Mouse (Mus musculus) embryonic fibroblast, embryonic 13.5 days (primary cell): ENCODE data around the gene Zfp358. TPM values are rescaled to one million over a fixed set of nuclear protein-coding genes. Genes with fewer than 3 reads are reported as not detected.

Experiments
- H3K27ac ChIP-seq: 2 replicates; pipeline ENCODE4 v1.5.1; 2012; ENCODE audit warnings: low read length, control low read depth, inconsistent platforms; ENCODE audit not compliant: insufficient read depth
- H3K4me1 ChIP-seq: 2 replicates; pipeline ENCODE4 v1.6.1; 2011; ENCODE audit warnings: low read length; ENCODE audit not compliant: control insufficient read depth, insufficient read depth
- H3K4me3 ChIP-seq: 2 replicates; pipeline ENCODE4 v1.5.1; 2011; ENCODE audit warnings: mild to moderate bottlenecking, control low read depth, low read length; ENCODE audit not compliant: insufficient read depth
- CTCF ChIP-seq: IDR thresholded peaks from 2 replicates; pipeline ENCODE4 v1.5.1; 2011; ENCODE audit warnings: mild to moderate bottlenecking, control low read depth, low read length, moderate library complexity, borderline replicate concordance; ENCODE audit not compliant: insufficient read depth
- POLR2A ChIP-seq: IDR thresholded peaks from 2 replicates; pipeline ENCODE4 v1.6.1; 2011; ENCODE audit warnings: low read depth, mild to moderate bottlenecking, control low read depth, low read length, moderate library complexity
- polyA plus RNA-seq: library from polyadenylated mRNA; stranded (reverse); fragments of >200 nt; gene quantifications from 2 replicates; pipeline ENCODE4 v1.2.4, GENCODE M21; 2011; ENCODE audit warnings: low read depth; ENCODE audit not compliant: missing spikeins, insufficient read length

Zfp358 gene
- polyA plus RNA-seq, 1 experiment, result 27.2 TPM

GRCm38 (mm10) chr8:3517117-3517495 lies 24.2 kb downstream of the Zfp358 start:
- H3K4me1 ChIP-seq, result no peaks in the 10 kb centered on the region
- peak overlapping the region; percentile 73 for H3K4me3 ChIP-seq
- TF ChIP-seq CTCF (no peak), POLR2A (no peak)
- H3K27ac ChIP-seq, result no peak overlapping the region

GRCm38 (mm10) chr8:3522007-3522697 lies 29.2 kb downstream of the Zfp358 start:
- Histone ChIP-seq H3K27ac (no peak overlapping the region), H3K4me1 (no peaks in the 10 kb centered on the region), H3K4me3 (no peak overlapping the region)
- TF ChIP-seq POLR2A, result no peak
- no peak for TF ChIP-seq CTCF

GRCm38 (mm10) chr8:3530816-3531215 lies 37.9 kb downstream of the Zfp358 start:
- Histone ChIP-seq H3K27ac (no peak overlapping the region), H3K4me3 (no peak overlapping the region), H3K4me1 (no peaks in the 10 kb centered on the region)
- no peak for TF ChIP-seq POLR2A
- TF ChIP-seq CTCF, result no peak

GRCm38 (mm10) chr8:3531936-3532335 lies 39.0 kb downstream of the Zfp358 start:
- Histone ChIP-seq H3K27ac (no peak overlapping the region), H3K4me3 (no peak overlapping the region), H3K4me1 (no peaks in the 10 kb centered on the region)
- TF ChIP-seq POLR2A, result no peak
- no peak for TF ChIP-seq CTCF

GRCm38 (mm10) chr8:3536053-3536841 lies 43.3 kb downstream of the Zfp358 start:
- Histone ChIP-seq H3K4me1 (no peaks in the 10 kb centered on the region), H3K4me3 (no peak overlapping the region), H3K27ac (no peak overlapping the region)
- TF ChIP-seq POLR2A (no peak), CTCF (no peak)

- H3K4me3 ChIP-seq, result no peak overlapping the region
- no peaks in the 10 kb centered on the region for H3K4me1 ChIP-seq
- TF ChIP-seq CTCF (no peak), POLR2A (no peak)
- no peak overlapping the region for H3K27ac ChIP-seq
Observed at GRCm38 (mm10) chr8:3536940-3537339, 44.0 kb downstream of the Zfp358 start.

- TF ChIP-seq POLR2A (no peak), CTCF (no peak)
- H3K4me1 ChIP-seq, result no peaks in the 10 kb centered on the region
- no peak overlapping the region for H3K4me3 ChIP-seq
- H3K27ac ChIP-seq, result no peak overlapping the region
Observed at GRCm38 (mm10) chr8:3537666-3538065, 44.7 kb downstream of the Zfp358 start.

- Histone ChIP-seq H3K4me1 (no peaks in the 10 kb centered on the region), H3K4me3 (no peak overlapping the region), H3K27ac (no peak overlapping the region)
- TF ChIP-seq POLR2A (no peak), CTCF (no peak)
Observed at GRCm38 (mm10) chr8:3539146-3539545, 46.2 kb downstream of the Zfp358 start.

- Histone ChIP-seq H3K27ac (no peak overlapping the region), H3K4me1 (no peaks in the 10 kb centered on the region), H3K4me3 (no peak overlapping the region)
- TF ChIP-seq CTCF, result no peak
- TF ChIP-seq POLR2A, result no peak
Observed at GRCm38 (mm10) chr8:3540076-3540475, 47.1 kb downstream of the Zfp358 start.

- no peak overlapping the region for H3K27ac ChIP-seq
- H3K4me1 ChIP-seq, result no peaks in the 10 kb centered on the region
- TF ChIP-seq POLR2A (no peak), CTCF (no peak)
- no peak overlapping the region for H3K4me3 ChIP-seq
Observed at GRCm38 (mm10) chr8:3546511-3546910, 53.6 kb downstream of the Zfp358 start.

Other genes starting within 250 kb of the Zfp358 start
- gene Insr, start 213.5 kb upstream of the Zfp358 start, polyA plus RNA-seq, result 30.6 and 31.2 TPM in 2 replicates
- not detected in 2 replicates for gene A430078G23Rik, start 139.7 kb upstream of the Zfp358 start, polyA plus RNA-seq
- 19.8 and 21.2 TPM in 2 replicates for gene Arhgef18, start 100.1 kb upstream of the Zfp358 start, polyA plus RNA-seq
- gene Pex11g, start 25.5 kb upstream of the Zfp358 start, polyA plus RNA-seq, result 3.8 and 5.9 TPM in 2 replicates
- not detected in 2 replicates for gene Tex45, start 22.3 kb upstream of the Zfp358 start, polyA plus RNA-seq
- gene Mcoln1, start 7.3 kb downstream of the Zfp358 start, polyA plus RNA-seq, result 48.1 and 58.9 TPM in 2 replicates
- 16.5 and 28.0 TPM in 2 replicates for gene Pnpla6, start 22.2 kb downstream of the Zfp358 start, polyA plus RNA-seq
- gene C330021F23Rik, start 74.9 kb downstream of the Zfp358 start, polyA plus RNA-seq, result not detected in 2 replicates
- not detected in 2 replicates for gene Camsap3, start 94.2 kb downstream of the Zfp358 start, polyA plus RNA-seq
- 21.7 and 25.0 TPM in 2 replicates for gene Xab2, start 128.2 kb downstream of the Zfp358 start, polyA plus RNA-seq
- 73.1 and 80.7 TPM in 2 replicates for gene Pet100, start 128.4 kb downstream of the Zfp358 start, polyA plus RNA-seq
- gene Pcp2, start 132.4 kb downstream of the Zfp358 start, polyA plus RNA-seq, result not detected in 2 replicates
- gene Stxbp2, start 137.8 kb downstream of the Zfp358 start, polyA plus RNA-seq, result 29.7 and 34.7 TPM in 2 replicates
- not detected in 2 replicates for gene Retn, start 162.6 kb downstream of the Zfp358 start, polyA plus RNA-seq
- not detected in 2 replicates for gene Mcemp1, start 172.6 kb downstream of the Zfp358 start, polyA plus RNA-seq
- 2.7 and 3.3 TPM in 2 replicates for gene Fcor, start 179.2 kb downstream of the Zfp358 start, polyA plus RNA-seq
- 15.7 and 16.6 TPM in 2 replicates for gene Trappc5, start 183.2 kb downstream of the Zfp358 start, polyA plus RNA-seq
- gene Fcer2a, start 201.0 kb downstream of the Zfp358 start, polyA plus RNA-seq, result not detected in 2 replicates
- gene Clec4g, start 227.5 kb downstream of the Zfp358 start, polyA plus RNA-seq, result not detected in 2 replicates